Mouse (Mus musculus): ENCODE data around the gene Ptprd.

Gene Ptprd

GRCm38 (mm10) chr4:78077499-78077898 lies 134.3 kb downstream of the Ptprd start:
- no peak for TF ChIP-seq GATA4 (IDR thresholded peaks at IDR 0.05; ENCODE audit: insufficient replicate concordance, low read length)

- TF ChIP-seq GATA4 (IDR thresholded peaks at IDR 0.05; ENCODE audit: insufficient replicate concordance, low read length) = no peak
These were observed 134.7 kb downstream of the Ptprd start for GRCm38 (mm10) chr4:78077087-78077486.

GRCm38 (mm10) chr4:78038401-78038800 lies 173.4 kb downstream of the Ptprd start:
- TF ChIP-seq GATA4 (IDR thresholded peaks at IDR 0.05; ENCODE audit: insufficient replicate concordance, low read length) = no peak

DNA sequence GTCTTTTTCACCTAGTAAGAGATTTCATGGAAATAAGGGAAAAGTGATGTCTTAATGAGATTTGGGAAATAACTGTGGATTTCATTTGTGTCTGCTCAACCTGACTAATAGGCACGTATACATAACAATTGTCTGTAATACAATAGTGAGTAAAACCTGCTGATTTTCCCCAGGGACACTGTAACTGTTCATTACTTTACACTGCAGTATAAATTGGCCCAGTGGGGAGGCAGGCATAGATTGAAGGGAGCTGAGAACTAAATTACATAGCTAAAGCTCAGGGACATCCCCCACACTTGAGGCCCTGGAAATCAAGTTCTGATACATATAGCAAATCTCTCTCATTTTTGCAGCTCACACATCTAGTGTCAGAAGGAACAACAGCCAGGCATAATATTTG lies 209.7 kb downstream of the Ptprd start:
- no peak for TF ChIP-seq GATA4 (IDR thresholded peaks at IDR 0.05; ENCODE audit: insufficient replicate concordance, low read length)

GRCm38 (mm10) chr4:77992709-77993108 lies 219.1 kb downstream of the Ptprd start:
- no peak for TF ChIP-seq GATA4 (IDR thresholded peaks at IDR 0.05; ENCODE audit: insufficient replicate concordance, low read length)

DNA sequence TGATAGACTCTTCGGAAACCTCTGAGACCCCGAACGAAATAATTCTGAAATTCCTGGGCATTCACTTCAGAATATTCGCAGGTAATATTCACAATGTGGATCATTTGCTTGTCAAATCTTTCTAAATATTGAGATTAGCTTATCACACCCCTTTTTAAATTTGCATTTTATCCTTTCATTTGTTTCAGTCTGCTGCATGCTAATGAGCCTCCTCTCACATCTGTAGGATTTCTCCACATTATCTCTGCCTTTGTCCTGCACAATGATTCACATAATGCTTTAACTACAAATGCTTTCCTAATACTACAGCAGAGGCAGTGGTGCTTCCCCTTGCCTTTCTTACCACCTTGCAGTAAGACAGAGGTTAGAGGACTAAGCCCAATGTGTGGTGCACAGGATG lies 229.7 kb downstream of the Ptprd start:
- no peak for TF ChIP-seq GATA4 (IDR thresholded peaks at IDR 0.05; ENCODE audit: insufficient replicate concordance, low read length)

GRCm38 (mm10) chr4:77961711-77962110 lies 250.1 kb downstream of the Ptprd start:
- no peak for TF ChIP-seq GATA4 (IDR thresholded peaks at IDR 0.05; ENCODE audit: insufficient replicate concordance, low read length)

DNA sequence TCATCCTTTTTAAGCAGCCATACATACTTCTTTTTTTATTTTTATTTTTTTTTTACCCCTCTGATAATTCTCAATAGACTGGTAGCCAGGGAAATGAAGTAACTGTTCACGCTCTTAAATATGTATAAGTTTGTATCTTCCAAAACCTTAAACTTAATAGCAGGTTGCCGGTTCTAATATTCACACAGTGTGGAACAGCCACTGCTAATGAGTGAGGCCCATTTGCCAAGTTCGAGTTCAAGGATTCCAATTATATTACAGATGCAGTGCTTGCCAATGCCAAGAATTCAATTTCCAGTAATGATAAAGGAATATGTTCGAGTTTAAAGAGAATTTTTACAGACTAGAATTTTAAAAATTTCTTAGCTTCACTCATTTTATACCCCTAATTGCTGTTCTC lies 322.3 kb downstream of the Ptprd start:
- TF ChIP-seq GATA4 (IDR thresholded peaks at IDR 0.05; ENCODE audit: insufficient replicate concordance, low read length) = no peak

DNA sequence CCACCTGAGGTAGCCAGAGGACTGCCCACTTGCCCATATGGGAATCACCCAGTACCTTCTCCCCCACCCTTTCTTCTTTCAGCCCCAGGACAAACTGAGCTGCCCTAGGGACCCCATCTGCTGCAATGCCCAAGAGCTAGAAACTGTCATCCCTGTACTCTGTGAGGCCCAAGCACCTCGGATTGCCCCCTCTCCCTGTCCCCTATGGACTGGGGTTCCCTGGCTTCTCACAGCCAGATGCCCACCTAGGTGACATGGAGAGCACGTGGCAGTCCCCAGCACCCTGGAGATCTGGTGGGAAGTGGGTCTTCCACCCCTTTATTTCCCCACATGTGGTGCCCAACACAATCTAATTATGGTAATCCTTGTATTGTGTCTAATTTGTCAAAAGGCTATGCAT lies 331.5 kb downstream of the Ptprd start:
- no peak for TF ChIP-seq GATA4 (IDR thresholded peaks at IDR 0.05; ENCODE audit: insufficient replicate concordance, low read length)

DNA sequence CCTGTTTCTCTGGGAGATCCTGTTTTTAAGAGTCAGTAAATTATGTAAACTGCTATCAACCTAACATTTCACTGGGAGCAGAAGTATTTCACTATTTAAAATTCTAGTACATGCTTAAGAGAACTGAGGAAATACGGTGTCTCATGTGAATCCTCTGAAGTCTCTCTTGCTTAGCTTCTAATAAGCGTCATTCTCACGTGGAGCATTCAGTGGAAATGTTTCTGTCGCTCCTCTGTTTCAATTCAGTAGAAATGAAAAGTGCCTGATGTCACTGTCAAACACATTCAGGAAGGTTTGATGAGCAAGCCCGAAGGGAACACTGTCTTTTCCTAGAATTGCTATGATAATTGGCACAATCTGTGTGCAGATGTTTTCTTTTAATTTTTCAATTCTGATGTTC lies 350.5 kb downstream of the Ptprd start:
- TF ChIP-seq GATA4 (IDR thresholded peaks at IDR 0.05; ENCODE audit: insufficient replicate concordance, low read length) = no peak

- TF ChIP-seq GATA4 (IDR thresholded peaks at IDR 0.05; ENCODE audit: insufficient replicate concordance, low read length) = no peak
These were observed 434.5 kb downstream of the Ptprd start for GRCm38 (mm10) chr4:77777237-77777636.

- no peak for TF ChIP-seq GATA4 (IDR thresholded peaks at IDR 0.05; ENCODE audit: insufficient replicate concordance, low read length)
These were observed 448.0 kb downstream of the Ptprd start for GRCm38 (mm10) chr4:77763790-77764189.

- no peak for TF ChIP-seq GATA4 (IDR thresholded peaks at IDR 0.05; ENCODE audit: insufficient replicate concordance, low read length)
These were observed 468.4 kb downstream of the Ptprd start for GRCm38 (mm10) chr4:77743391-77743790.

DNA sequence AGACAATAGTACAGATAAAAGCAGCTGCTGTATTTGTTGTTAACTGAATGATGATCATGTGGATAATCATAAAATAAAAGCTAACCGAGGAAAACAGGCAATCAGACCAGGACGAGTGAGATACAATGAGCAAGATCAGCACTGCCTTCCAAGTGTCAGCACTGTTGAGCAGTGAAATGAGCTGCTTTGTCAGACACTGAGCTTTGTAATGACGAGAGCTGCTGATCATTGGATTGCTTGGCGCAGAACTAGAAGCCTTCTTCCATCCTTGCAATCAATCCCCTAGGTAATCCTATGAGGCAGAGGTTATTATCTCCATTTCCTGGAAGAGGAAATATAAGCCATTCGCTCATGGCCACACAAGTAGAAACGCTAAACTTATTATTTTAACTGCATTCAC lies 489.9 kb downstream of the Ptprd start:
- no peak for TF ChIP-seq GATA4 (IDR thresholded peaks at IDR 0.05; ENCODE audit: insufficient replicate concordance, low read length)

DNA sequence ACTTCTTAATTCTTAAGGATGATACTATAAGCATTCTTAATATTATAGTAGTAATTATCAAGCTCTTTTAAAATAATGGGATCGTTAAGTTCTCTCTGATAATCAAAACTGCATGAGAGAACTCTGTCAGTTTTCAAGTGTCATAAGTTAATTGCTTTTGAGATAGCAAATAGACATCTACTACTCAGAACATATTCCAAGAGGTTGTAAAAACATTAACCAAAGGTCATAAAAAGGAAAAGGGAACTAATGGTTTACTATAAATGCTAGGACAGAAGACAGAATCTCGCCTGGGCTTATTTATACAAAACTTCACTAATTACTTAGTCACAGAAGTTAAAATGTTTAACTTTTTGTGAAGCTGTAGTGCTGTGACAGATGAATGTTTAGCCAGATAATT lies 494.0 kb downstream of the Ptprd start:
- no peak for TF ChIP-seq GATA4 (IDR thresholded peaks at IDR 0.05; ENCODE audit: insufficient replicate concordance, low read length)

GRCm38 (mm10) chr4:77710231-77710630 lies 501.5 kb downstream of the Ptprd start:
- TF ChIP-seq GATA4 (IDR thresholded peaks at IDR 0.05; ENCODE audit: insufficient replicate concordance, low read length) = no peak

DNA sequence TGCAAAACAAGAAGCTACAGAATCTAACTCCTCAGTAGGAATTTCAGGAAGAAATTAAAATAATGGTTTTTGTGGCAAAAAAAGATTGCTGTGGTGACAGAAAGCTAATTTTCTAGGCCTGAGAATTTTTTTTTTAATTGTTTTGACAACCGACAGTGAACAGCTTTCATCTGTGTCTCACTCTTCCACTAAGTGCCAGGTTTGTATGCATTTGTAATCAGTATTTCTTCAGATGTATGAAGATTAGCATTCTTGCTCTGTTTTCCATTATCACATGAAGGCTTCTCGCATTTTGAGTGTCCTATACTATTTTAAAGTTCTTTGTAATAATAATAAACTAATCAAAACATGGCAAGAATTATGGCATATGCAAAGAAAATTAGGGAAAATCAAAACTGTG lies 513.5 kb downstream of the Ptprd start:
- no peak for TF ChIP-seq GATA4 (IDR thresholded peaks at IDR 0.05; ENCODE audit: insufficient replicate concordance, low read length)

DNA sequence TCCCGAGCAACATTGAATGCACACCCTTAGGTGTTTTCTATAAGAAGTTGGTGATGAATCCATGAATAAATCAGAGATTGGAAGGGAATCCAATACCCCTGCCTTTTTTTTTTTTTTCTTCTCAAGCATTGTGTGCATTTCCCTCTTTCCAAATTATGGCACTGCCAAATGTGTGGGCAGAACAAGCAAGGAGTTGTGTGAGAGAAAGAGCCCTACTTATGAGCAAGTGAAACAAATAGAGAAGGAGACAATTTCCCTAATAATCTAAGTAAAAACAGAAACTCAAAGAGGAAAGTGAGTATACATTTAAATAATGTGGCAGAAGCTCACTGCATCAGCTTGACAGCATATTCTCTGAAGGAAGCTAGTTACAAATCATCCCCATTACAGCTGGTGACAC lies 536.0 kb downstream of the Ptprd start:
- TF ChIP-seq GATA4 (IDR thresholded peaks at IDR 0.05; ENCODE audit: insufficient replicate concordance, low read length) = no peak
